Mouse (Mus musculus) C2C12 (cell line): ENCODE results near the gene Caly.

Source experiments
- CEBPB ChIP-seq: IDR thresholded peaks from one replicate; pipeline ENCODE4 v1.6.1; 2011; ENCODE audit warnings: low read depth, mild to moderate bottlenecking, control low read depth, moderate library complexity
- CTCF ChIP-seq: IDR thresholded peaks from one replicate; pipeline ENCODE4 v1.5.1; 2011; ENCODE audit not compliant: control insufficient read depth, insufficient read depth, insufficient read length
- MAX ChIP-seq: IDR thresholded peaks from one replicate; pipeline ENCODE4 v1.6.1; 2011; ENCODE audit warnings: mild to moderate bottlenecking, control low read depth
- MYOD1 ChIP-seq: IDR thresholded peaks from one replicate; pipeline ENCODE4 v1.6.1; 2011; ENCODE audit warnings: low read depth; ENCODE audit not compliant: control insufficient read depth, insufficient read length
- USF1 ChIP-seq: IDR thresholded peaks from one replicate; pipeline ENCODE4 v1.6.1; 2011; ENCODE audit warnings: low read depth, mild to moderate bottlenecking, control low read depth, moderate library complexity

GRCm38 (mm10) chr7:140094954-140095353 lies 12.6 kb upstream of the Caly start:
- TF ChIP-seq CTCF (no peak), USF1 (no peak), CEBPB (no peak), MAX (no peak), MYOD1 (no peak)
